Mouse (Mus musculus) embryonic facial prominence, embryonic 15.5 days (tissue): ENCODE data around the gene P4ha1. TPM values are rescaled to one million over a fixed set of nuclear protein-coding genes. Genes with fewer than 3 reads are reported as not detected.
"Not testable (repeated sequence)": the region's sequence is repeated elsewhere in the genome, so short reads cannot be mapped to it uniquely, and the experiment has no call there.

Experiments
- ATAC-seq: fragments of 200-750 bp; cut with Nextera tagmentation; 2 replicates; pipeline ENCODE4 v1.8.0; 2017; ENCODE audit warnings: low read depth, moderate TSS enrichment; ENCODE audit not compliant: insufficient number of reproducible peaks, low FRiP score, low TSS enrichment
- H3K27ac ChIP-seq: fragments of 300-500 bp; sonication (generic); replicated peaks from 2 replicates; pipeline ENCODE4 v1.5.1; 2015; ENCODE audit warnings: mild to moderate bottlenecking, inconsistent platforms
- H3K27me3 ChIP-seq: fragments of 300-500 bp; sonication (generic); 2 replicates; pipeline ENCODE4 v1.6.1; 2015; ENCODE audit warnings: inconsistent platforms
- H3K36me3 ChIP-seq: fragments of 300-500 bp; sonication (generic); 2 replicates; pipeline ENCODE4 v1.6.1; 2015; ENCODE audit warnings: mild to moderate bottlenecking, inconsistent platforms
- H3K4me1 ChIP-seq: fragments of 300-500 bp; sonication (generic); 2 replicates; pipeline ENCODE4 v1.6.1; 2015; ENCODE audit warnings: inconsistent platforms
- H3K4me2 ChIP-seq: fragments of 300-500 bp; sonication (generic); replicated peaks from 2 replicates; pipeline ENCODE4 v1.6.1; 2015; ENCODE audit warnings: mild to moderate bottlenecking, inconsistent platforms
- H3K4me3 ChIP-seq: fragments of 300-500 bp; sonication (generic); replicated peaks from 2 replicates; pipeline ENCODE4 v1.5.1; 2015; ENCODE audit warnings: mild to moderate bottlenecking, inconsistent platforms
- H3K9ac ChIP-seq: fragments of 300-500 bp; sonication (generic); 2 replicates; pipeline ENCODE4 v1.6.1; 2015; ENCODE audit warnings: inconsistent platforms
- H3K9me3 ChIP-seq: fragments of 300-500 bp; sonication (generic); replicated peaks from 2 replicates; pipeline ENCODE4 v1.6.1; 2016; ENCODE audit warnings: inconsistent platforms
- WGBS: fragments of 180-500 bp; shearing (Covaris S2); methylation state at CpG from one replicate; pipeline ENCODE4 v1.1.7; 2015; 5-methylcytosine and 5-hydroxymethylcytosine counted together
- polyA plus RNA-seq: library from polyadenylated mRNA; unstranded; fragments of >200 nt; fragmentation: Nextera tagmentation; extraction: Ambion mirVana; gene quantifications from 2 replicates; pipeline ENCODE4 v1.2.1, GENCODE M21; 2015

P4ha1 gene
- polyA plus RNA-seq, 1 experiment from 2014 or later = 123 TPM

DNA sequence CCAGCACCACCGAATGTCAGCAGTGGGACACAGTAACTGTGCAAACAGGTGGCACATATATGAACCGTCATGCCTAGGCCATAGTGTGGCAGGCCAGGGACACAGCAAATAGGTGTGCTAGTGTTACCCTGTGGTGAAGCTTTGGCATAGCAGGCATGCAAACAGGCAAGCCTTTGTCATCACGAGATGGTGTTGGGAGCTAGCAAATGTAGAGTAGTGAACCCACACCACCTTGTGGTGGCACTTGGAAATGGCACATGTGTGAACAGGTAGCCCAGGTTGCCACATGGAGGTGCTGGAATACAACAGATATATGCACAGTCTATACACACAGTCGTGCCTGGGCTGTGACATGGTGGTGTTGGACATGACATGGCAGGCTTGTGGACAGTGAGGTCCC is 30.5 kb upstream of the P4ha1 start:
- Histone ChIP-seq H3K27ac (no peak overlapping the region), H3K9ac (no peak overlapping the region), H3K36me3 (no peaks in the 10 kb centered on the region), H3K4me3 (no peak overlapping the region), H3K27me3 (no peaks in the 10 kb centered on the region; the same call in 1 of the 2 replicates), H3K9me3 (no peaks in the 10 kb centered on the region), H3K4me1 (peaks cover 14% of the 10 kb centered on the region), H3K4me2 (no peak overlapping the region)
- 34% methylated on average over 4 of the region's 4 CpGs for WGBS
- no peak for ATAC-seq

DNA sequence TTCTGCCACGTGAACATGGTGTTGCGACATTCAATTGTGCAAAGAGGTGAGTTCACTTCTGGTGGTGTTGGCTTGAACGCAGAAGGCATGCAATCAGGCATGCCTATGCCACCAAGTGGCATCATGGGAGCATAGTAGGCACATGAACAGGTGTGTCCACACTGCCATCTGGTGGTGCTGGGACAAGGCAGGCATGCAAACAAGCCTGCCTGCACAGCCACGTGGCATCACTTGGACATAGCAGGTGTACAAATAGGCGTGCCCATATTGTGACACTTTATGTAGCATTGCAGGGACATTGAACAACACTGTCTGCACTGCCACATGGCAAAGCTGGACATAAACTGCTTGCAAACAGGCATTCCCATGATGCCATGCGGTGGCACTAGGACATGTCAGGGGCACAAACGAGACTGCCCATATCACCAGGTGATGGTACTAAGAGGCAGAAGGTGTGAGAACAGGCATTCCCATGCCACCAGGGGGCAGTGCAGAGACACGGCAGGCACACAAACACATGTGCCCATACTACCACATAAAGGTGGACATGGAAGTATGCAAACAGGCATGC is 27.8 kb upstream of the P4ha1 start:
- no peaks in the 10 kb centered on the region; the same call in 1 of the 2 replicates for H3K27me3 ChIP-seq
- WGBS = 60% methylated on average over 8 of the region's 8 CpGs
- peaks cover 7% of the 10 kb centered on the region for H3K4me1 ChIP-seq
- no peak overlapping the region for H3K9ac ChIP-seq
- no peak overlapping the region for H3K4me2 ChIP-seq
- no peaks in the 10 kb centered on the region for H3K9me3 ChIP-seq
- H3K36me3 ChIP-seq = no peaks in the 10 kb centered on the region
- no peak overlapping the region for H3K4me3 ChIP-seq
- H3K27ac ChIP-seq = no peak overlapping the region
- ATAC-seq = no peak

DNA sequence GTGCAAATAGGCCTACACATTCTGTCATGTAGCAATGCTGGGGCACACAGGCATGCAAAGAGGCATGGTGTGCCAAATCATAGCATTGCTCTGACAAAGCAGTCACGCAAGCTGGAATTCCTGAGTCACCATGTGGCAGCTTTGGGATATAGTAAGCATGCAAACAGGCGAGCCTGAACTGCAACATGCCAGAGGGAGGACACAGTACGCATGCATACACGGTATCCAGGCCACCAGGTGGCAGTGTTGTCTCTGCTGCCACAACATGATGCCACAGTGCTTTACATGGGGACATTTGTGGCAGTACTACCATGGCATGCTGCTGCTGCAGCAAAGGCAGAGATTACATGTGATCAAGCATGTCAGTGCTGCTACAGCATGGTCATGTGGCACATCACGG is 26.8 kb upstream of the P4ha1 start:
- H3K9ac ChIP-seq = no peak overlapping the region
- H3K4me2 ChIP-seq = no peak overlapping the region
- H3K27me3 ChIP-seq = no peaks in the 10 kb centered on the region; the same call in 1 of the 2 replicates
- no peak overlapping the region for H3K4me3 ChIP-seq
- H3K36me3 ChIP-seq = no peaks in the 10 kb centered on the region
- no peak overlapping the region for H3K27ac ChIP-seq
- ATAC-seq = no peak
- peaks cover 7% of the 10 kb centered on the region for H3K4me1 ChIP-seq
- no peaks in the 10 kb centered on the region for H3K9me3 ChIP-seq
- whole genome bisulfite sequencing = 18% methylated on average over 5 of the region's 5 CpGs

DNA sequence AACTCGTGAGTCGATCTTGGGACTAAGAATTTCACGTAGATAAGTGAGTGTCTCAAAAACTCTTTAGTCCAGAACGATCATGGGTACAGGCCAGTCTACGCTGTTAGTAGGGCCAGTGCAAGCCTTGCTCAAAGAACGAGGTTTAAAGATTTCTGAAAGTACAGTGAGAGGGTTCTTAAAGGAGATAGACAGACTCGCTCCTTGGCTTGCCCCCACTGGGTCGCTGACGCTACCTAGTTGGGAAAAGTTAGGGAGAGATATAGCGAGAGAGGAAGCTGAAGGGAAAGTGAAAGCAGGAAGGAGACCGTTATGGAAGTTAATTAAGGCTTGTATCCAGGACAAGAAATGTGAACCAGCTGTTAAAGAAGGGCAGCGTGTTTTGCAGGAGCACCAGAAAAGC is 20.4 kb upstream of the P4ha1 start:
- H3K36me3 ChIP-seq, H3K4me1 ChIP-seq, H3K4me2 ChIP-seq, H3K9me3 ChIP-seq, H3K27ac ChIP-seq, H3K4me3 ChIP-seq, H3K27me3 ChIP-seq, H3K9ac ChIP-seq, ATAC-seq: not testable (repeated sequence)
- 79% methylated on average over 12 of the region's 12 CpGs for WGBS

DNA sequence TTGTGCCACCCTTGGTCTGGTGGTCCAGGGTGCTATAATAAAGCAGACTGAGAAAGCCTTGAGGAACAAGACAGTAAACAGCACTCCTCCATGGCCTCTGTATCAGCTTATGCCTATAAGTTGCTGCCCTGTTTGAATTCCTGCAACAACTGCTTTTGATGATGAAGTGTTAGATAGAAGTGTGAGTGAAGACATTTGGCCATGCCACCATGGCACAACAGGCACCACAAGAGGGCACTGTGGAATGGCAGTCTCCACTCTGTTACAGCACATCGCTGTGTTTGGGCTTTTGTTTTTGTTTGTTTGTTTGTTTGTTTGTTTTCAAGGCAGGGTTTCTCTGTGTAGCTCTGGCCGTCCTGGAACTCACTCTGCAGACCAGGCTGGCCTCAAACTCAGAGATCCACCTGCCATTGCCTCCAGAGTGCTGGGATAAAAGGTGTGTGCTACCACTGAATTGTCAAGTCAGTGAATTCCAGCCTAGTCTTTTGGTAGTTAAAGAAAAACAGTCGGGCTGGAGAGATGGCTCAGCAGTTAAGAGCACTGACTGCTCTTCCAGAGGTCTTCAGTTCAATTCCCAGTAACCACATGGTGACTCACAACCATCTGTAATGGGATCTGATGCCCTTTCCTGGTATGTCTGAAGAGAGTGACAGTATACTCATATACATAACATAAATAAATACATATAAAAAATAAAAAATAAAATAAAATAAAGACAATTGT is 13.9 kb upstream of the P4ha1 start:
- H3K36me3 ChIP-seq = no peaks in the 10 kb centered on the region
- H3K9ac ChIP-seq = no peak overlapping the region
- no peak for ATAC-seq
- H3K27me3 ChIP-seq = no peaks in the 10 kb centered on the region
- no peak overlapping the region for H3K4me2 ChIP-seq
- 46% methylated on average over 3 of the region's 3 CpGs for WGBS
- H3K27ac ChIP-seq = no peak overlapping the region
- H3K4me3 ChIP-seq = no peak overlapping the region
- no peaks in the 10 kb centered on the region for H3K9me3 ChIP-seq
- H3K4me1 ChIP-seq = no peaks in the 10 kb centered on the region

DNA sequence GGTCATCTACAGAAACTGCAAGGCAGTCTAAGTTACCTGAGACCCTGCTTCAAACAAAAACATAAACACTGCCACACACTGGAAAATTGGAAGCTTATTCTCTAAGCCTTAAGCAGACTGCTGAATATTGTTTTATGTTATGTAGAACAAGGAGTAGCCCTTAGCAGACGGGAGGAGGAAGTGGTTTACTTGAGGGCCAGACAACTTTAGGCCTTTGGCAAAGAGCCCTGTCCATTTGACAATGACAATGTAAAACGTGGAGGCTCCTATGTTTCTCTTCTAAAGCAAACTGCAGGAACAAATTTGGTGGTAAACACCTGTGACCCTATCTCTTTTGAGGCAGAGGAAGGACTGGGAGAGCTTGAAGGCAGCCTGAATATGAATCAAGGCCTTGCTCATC is 13.0 kb upstream of the P4ha1 start:
- 46% methylated on average over 2 of the region's 2 CpGs for WGBS
- Histone ChIP-seq H3K36me3 (no peaks in the 10 kb centered on the region), H3K4me2 (no peak overlapping the region), H3K9me3 (no peaks in the 10 kb centered on the region), H3K27me3 (no peaks in the 10 kb centered on the region), H3K4me1 (no peaks in the 10 kb centered on the region), H3K27ac (no peak overlapping the region), H3K4me3 (no peak overlapping the region), H3K9ac (no peak overlapping the region)
- ATAC-seq = no peak

DNA sequence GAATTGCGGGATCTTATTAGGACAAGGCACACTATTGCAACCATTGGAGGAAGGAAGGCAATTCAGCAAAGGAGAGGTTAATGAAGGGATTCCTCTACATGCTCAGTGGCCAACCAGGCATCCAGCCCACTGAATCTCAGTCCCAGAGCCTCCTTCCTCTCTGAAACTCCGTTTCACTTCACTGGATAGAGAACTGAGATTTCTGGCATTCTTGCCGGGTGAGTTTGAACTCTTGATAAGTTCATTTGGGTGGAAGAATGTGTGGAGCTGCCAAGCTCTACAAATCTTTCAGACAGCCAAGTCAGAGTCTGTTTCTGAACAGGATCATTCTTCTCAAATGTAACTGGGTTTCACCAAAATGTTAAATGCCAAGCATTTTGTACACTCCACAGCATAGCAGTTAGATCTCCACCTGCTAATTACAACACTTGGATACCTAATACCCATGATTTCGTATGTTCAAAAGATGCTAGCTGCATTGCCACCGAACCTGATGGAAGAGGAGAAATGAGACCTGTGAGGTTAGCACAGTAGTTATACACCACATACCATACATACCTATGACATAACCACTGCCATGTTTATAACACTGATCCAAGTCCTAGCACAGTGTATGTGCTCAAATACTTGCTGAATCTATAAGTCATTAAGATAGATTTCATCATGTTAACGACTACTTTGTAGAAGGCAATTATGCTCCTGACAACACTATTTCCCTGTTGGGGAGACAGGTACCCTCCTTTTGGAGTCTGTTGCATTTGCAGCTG is 12.2 kb upstream of the P4ha1 start:
- Histone ChIP-seq H3K4me2 (no peak overlapping the region), H3K4me1 (no peaks in the 10 kb centered on the region), H3K36me3 (no peaks in the 10 kb centered on the region), H3K9ac (no peak overlapping the region), H3K27me3 (no peaks in the 10 kb centered on the region), H3K27ac (no peak overlapping the region), H3K9me3 (no peaks in the 10 kb centered on the region), H3K4me3 (no peak overlapping the region)
- 57% methylated on average over 6 of the region's 6 CpGs for WGBS
- peak; percentile 24; the same call in 1 of the 2 replicates for ATAC-seq

DNA sequence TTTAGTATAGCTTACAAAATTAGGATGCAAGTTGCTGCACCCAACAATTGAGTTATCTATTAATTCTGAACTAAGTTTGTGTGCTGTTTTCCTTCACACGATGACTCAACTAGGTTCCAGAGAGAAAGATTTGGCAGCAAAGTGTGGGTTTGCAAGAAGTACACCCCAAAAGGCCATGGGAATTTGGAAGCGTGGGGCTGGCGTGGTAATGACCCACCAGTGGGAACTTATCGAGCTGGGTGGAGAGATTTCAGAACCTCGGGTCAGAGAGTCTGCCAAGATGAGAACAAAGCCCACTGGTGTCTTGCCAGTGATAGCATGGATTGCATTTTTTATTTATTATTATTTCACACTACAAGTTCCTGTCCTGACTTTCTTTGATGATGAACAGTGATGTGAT is 11.2 kb upstream of the P4ha1 start:
- Histone ChIP-seq H3K9ac (no peak overlapping the region), H3K27me3 (no peaks in the 10 kb centered on the region), H3K36me3 (no peaks in the 10 kb centered on the region), H3K4me1 (no peaks in the 10 kb centered on the region), H3K9me3 (no peaks in the 10 kb centered on the region), H3K4me3 (no peak overlapping the region), H3K4me2 (no peak overlapping the region), H3K27ac (no peak overlapping the region)
- ATAC-seq = no peak
- 81% methylated on average over 5 of the region's 5 CpGs for WGBS

DNA sequence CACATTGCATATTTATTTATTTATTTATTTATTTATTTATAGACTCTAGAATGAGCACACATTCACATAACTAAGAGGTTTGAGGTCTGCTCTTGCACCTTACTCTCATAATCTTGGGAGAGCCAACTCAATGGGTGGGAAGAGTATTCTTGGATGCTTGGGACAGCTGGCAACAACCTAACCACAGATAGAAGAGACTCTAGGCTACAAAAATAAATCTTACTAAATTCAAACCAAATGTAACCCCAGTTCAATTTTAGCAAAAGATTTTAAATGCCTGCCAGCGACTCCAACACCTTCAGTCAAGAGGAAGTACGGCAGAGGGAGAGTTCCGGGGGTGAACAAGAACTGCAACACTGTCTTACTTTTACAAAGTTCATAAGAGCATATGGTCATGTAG is 2.0 kb upstream of the P4ha1 start:
- Histone ChIP-seq H3K4me2 (no peak overlapping the region), H3K36me3 (no peaks in the 10 kb centered on the region), H3K9me3 (no peaks in the 10 kb centered on the region), H3K4me1 (peaks cover 18% of the 10 kb centered on the region), H3K27ac (no peak overlapping the region), H3K9ac (no peak overlapping the region), H3K4me3 (no peak overlapping the region), H3K27me3 (no peaks in the 10 kb centered on the region)
- WGBS = 56% methylated on average over 3 of the region's 3 CpGs
- ATAC-seq = no peak

DNA sequence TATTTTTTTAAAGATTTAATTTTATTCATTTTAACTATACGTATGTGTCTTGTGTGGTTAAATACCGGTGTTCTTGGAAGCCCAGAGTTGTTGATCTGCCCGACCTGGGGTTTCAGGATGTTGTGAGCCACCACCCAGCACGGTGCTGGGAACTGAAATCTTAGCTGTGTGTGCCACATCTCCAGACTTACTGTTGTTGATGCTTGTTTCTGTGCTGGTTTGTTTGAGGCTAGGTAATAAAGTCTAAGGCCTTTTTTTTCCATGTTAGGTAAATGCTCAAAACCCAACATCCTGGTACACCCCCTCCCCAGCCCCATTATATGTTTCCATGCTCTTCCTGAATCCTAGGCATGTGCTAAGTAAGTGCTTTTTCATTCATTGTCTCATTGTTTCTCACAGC is 825 bp upstream of the P4ha1 start:
- peaks cover 20% of the 10 kb centered on the region for H3K4me1 ChIP-seq
- peak overlapping the region; percentile 70; the same call in 1 of the 2 replicates for H3K27ac ChIP-seq
- ATAC-seq = no peak
- no peaks in the 10 kb centered on the region for H3K27me3 ChIP-seq
- H3K9me3 ChIP-seq = no peaks in the 10 kb centered on the region
- H3K9ac ChIP-seq = no peak overlapping the region
- peak overlapping the region; percentile 88; the same call in 1 of the 2 replicates for H3K4me3 ChIP-seq
- no peaks in the 10 kb centered on the region for H3K36me3 ChIP-seq
- 44% methylated on average over 4 of the region's 4 CpGs for WGBS
- H3K4me2 ChIP-seq = peak overlapping the region; percentile 56; the same call in 1 of the 2 replicates

DNA sequence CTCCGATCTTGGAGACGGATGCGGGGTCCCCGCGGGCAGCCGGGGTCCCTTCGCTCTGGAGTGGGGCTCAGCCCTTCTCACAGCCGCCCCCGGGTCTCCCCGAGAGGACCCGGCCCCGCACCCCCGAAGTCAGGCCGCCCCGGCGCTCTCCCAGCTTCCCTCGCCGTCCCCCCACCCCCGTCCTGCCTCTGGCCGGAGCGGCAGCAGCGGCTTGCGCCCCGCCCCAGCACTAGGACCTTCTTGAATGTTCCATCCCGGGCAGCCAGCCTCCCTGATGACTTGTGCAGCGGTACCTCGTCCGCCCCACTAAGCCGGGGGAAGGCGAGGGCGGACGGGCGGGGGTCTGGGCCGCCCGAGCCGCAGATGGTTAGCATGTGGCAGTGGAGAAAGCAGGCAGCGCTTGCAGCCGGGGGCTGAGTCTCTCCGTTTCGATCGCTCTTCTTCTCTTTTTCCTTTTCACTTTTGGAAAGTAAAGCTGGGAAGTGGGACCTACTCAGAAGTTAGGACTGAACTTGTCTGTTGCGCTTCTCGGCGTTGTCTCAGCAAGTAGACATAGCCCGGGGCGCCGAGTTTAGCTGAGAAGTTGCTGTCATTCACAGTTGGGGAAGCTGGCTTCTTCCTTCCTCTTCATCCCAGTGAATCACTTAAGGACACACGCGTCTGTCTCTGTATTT is 529 bp downstream of the P4ha1 start:
- 2% methylated on average over 49 of the region's 49 CpGs for WGBS
- H3K4me3 ChIP-seq = peak overlapping the region; percentile 88
- ATAC-seq = peak; percentile 78
- peaks cover 22% of the 10 kb centered on the region for H3K4me1 ChIP-seq
- peaks cover 1% of the 10 kb centered on the region; the same call in 1 of the 2 replicates for H3K36me3 ChIP-seq
- H3K9me3 ChIP-seq = no peaks in the 10 kb centered on the region
- peak overlapping the region; percentile 56 for H3K4me2 ChIP-seq
- no peaks in the 10 kb centered on the region for H3K27me3 ChIP-seq
- peak overlapping the region; percentile 98 for H3K27ac ChIP-seq
- H3K9ac ChIP-seq = peak overlapping the region; percentile 96
